Mouse (Mus musculus) cerebellum, adult 2 months (tissue): Measurements from ENCODE around the gene Basp1.

Experiments
- CTCF ChIP-seq: fragments of 200-500 bp; IDR thresholded peaks from 2 replicates; pipeline ENCODE4 v1.5.1; 2011; ENCODE audit warnings: low read depth, mild to moderate bottlenecking, control low read depth, low read length, moderate library complexity, borderline replicate concordance; ENCODE audit not compliant: insufficient read depth
- POLR2A ChIP-seq: fragments of 200-500 bp; IDR thresholded peaks from 2 replicates; pipeline ENCODE4 v1.6.1; 2011; ENCODE audit warnings: low read length, control low read depth, borderline replicate concordance; ENCODE audit not compliant: insufficient read depth

- no peak for TF ChIP-seq CTCF
- TF ChIP-seq POLR2A, result no peak
These were observed 15.4 kb upstream of the Basp1 start for GRCm38 (mm10) chr15:25429007-25429406.
